Mouse (Mus musculus) heart, postnatal 0 days (tissue): ENCODE measurements around the gene Col5a1. TPM values are rescaled to one million over a fixed set of nuclear protein-coding genes. Genes with fewer than 3 reads are reported as not detected.
A peak's percentile ranks its signal among the peaks of the same experiment; 100 is the strongest.

Source experiments
- ATAC-seq: fragments of 200-750 bp; cut with Nextera tagmentation; 2 replicates; pipeline ENCODE4 v1.8.0; 2017; ENCODE audit warnings: low read depth, moderate number of reproducible peaks, moderate library complexity; ENCODE audit not compliant: insufficient read depth
- DNase-seq: peaks from one replicate; pipeline ENCODE4 v3.0.0-alpha.2; 2016; ENCODE audit warnings: low spot score
- H3K27ac ChIP-seq: fragments of 300-500 bp; sonication (generic); 2 replicates; pipeline ENCODE4 v1.5.1; 2014; ENCODE audit warnings: low read depth, mild to moderate bottlenecking
- H3K27me3 ChIP-seq: fragments of 300-500 bp; sonication (generic); 2 replicates; pipeline ENCODE4 v1.6.1; 2014; ENCODE audit warnings: low read length, mixed read lengths; ENCODE audit not compliant: control insufficient read depth, insufficient read depth
- H3K36me3 ChIP-seq: fragments of 300-500 bp; sonication (generic); replicated peaks from 2 replicates; pipeline ENCODE4 v1.6.1; 2014; ENCODE audit warnings: low read length, mixed read lengths; ENCODE audit not compliant: control insufficient read depth, insufficient read depth
- H3K4me1 ChIP-seq: fragments of 300-500 bp; sonication (generic); 2 replicates; pipeline ENCODE4 v1.6.1; 2014; ENCODE audit warnings: antibody characterized with exemption; ENCODE audit not compliant: control insufficient read depth, insufficient read depth
- H3K4me2 ChIP-seq: fragments of 300-500 bp; sonication (generic); 2 replicates; pipeline ENCODE4 v1.6.1; 2014; ENCODE audit warnings: low read depth, mild to moderate bottlenecking, low read length, moderate library complexity
- H3K4me3 ChIP-seq: fragments of 300-500 bp; sonication (generic); 2 replicates; pipeline ENCODE4 v1.5.1; 2014; ENCODE audit warnings: low read depth, low read length
- H3K9ac ChIP-seq: fragments of 300-500 bp; sonication (generic); replicated peaks from 2 replicates; pipeline ENCODE4 v1.6.1; 2014; ENCODE audit warnings: low read depth, low read length, mixed read lengths
- H3K9me3 ChIP-seq: fragments of 300-500 bp; sonication (generic); replicated peaks from 2 replicates; pipeline ENCODE4 v1.6.1; 2016; ENCODE audit warnings: low read length; ENCODE audit not compliant: control insufficient read depth
- CTCF ChIP-seq: IDR thresholded peaks from 2 replicates; pipeline ENCODE4 v1.5.1; 2016; ENCODE audit warnings: antibody characterized with exemption, control low read depth, low read depth
- EP300 ChIP-seq: IDR thresholded peaks from 2 replicates; pipeline ENCODE4 v1.6.1; 2016; ENCODE audit warnings: antibody characterized with exemption, low read depth
- WGBS: fragments of 180-500 bp; shearing (Covaris S2); extraction: QIAGEN DNeasy Blood & Tissue Kit; methylation state at CpG from one replicate; pipeline ENCODE4 v1.1.7; 2014; 5-methylcytosine and 5-hydroxymethylcytosine counted together
- polyA plus RNA-seq: library from polyadenylated mRNA; unstranded; fragments of >200 nt; fragmentation: Nextera tagmentation; extraction: Ambion mirVana; gene quantifications from 2 replicates; pipeline ENCODE4 v1.2.1, GENCODE M21; 2015
- total RNA-seq: library from RNA; depleted of rRNA; stranded (reverse); fragments of >200 nt; gene quantifications from 2 replicates; pipeline ENCODE4 v1.2.3, GENCODE M21; 2014; ENCODE audit warnings: low replicate concordance

Col5a1 gene
- total and polyA plus RNA-seq, 2 experiments from 2014 or later, result 41.9 to 129 TPM

GRCm38 (mm10) chr2:27959275-27959674, 73.0 kb downstream of the Col5a1 start:
- ATAC-seq (no peak), DNase-seq (no peak)
- H3K4me3 ChIP-seq, result no peak overlapping the region
- no peak overlapping the region for H3K9ac ChIP-seq
- H3K4me2 ChIP-seq, result no peak overlapping the region
- no peak for TF ChIP-seq EP300
- TF ChIP-seq CTCF, result 0 out of 2 replicates have a peak, but pooled peaks have one; percentile 14
- no peaks in the 10 kb centered on the region for H3K27me3 ChIP-seq
- H3K4me1 ChIP-seq, result peaks cover 3% of the 10 kb centered on the region; the same call in 1 of the 2 replicates
- 80% methylated on average over 6 of the region's 6 CpGs for WGBS
- no peak overlapping the region for H3K27ac ChIP-seq
- H3K36me3 ChIP-seq, result 0 out of 2 replicates have a peak, but pooled peaks cover 3% of the 10 kb centered on the region
- no peaks in the 10 kb centered on the region for H3K9me3 ChIP-seq

- Histone ChIP-seq H3K4me1 (no peaks in the 10 kb centered on the region), H3K4me3 (no peak overlapping the region), H3K36me3 (0 out of 2 replicates have a peak, but pooled peaks cover 8% of the 10 kb centered on the region), H3K9ac (no peak overlapping the region), H3K27ac (no peak overlapping the region), H3K9me3 (no peaks in the 10 kb centered on the region), H3K27me3 (no peaks in the 10 kb centered on the region), H3K4me2 (no peak overlapping the region)
- DNase-seq (no peak), ATAC-seq (no peak)
- whole genome bisulfite sequencing, result 92% methylated on average over 2 of the region's 2 CpGs
- no peak for TF ChIP-seq EP300
- no peak for TF ChIP-seq CTCF
These were observed 75.0 kb downstream of the Col5a1 start for GRCm38 (mm10) chr2:27961190-27961589.

GRCm38 (mm10) chr2:27962406-27962805, 76.2 kb downstream of the Col5a1 start:
- H3K27ac ChIP-seq, result no peak overlapping the region
- no peaks in the 10 kb centered on the region for H3K9me3 ChIP-seq
- ATAC-seq (no peak), DNase-seq (no peak)
- TF ChIP-seq CTCF, result no peak
- no peak for TF ChIP-seq EP300
- no peak overlapping the region for H3K4me3 ChIP-seq
- 78% methylated on average over 3 of the region's 3 CpGs for WGBS
- H3K4me2 ChIP-seq, result no peak overlapping the region
- H3K36me3 ChIP-seq, result 0 out of 2 replicates have a peak, but pooled peaks cover 9% of the 10 kb centered on the region
- no peaks in the 10 kb centered on the region for H3K27me3 ChIP-seq
- no peaks in the 10 kb centered on the region for H3K4me1 ChIP-seq
- no peak overlapping the region for H3K9ac ChIP-seq

- Histone ChIP-seq H3K27ac (no peak overlapping the region), H3K4me3 (no peak overlapping the region), H3K4me2 (no peak overlapping the region), H3K9ac (no peak overlapping the region), H3K4me1 (no peaks in the 10 kb centered on the region), H3K36me3 (0 out of 2 replicates have a peak, but pooled peaks cover 12% of the 10 kb centered on the region), H3K27me3 (no peaks in the 10 kb centered on the region), H3K9me3 (no peaks in the 10 kb centered on the region)
- WGBS, result 16% methylated on average over 6 of the region's 6 CpGs
- DNase-seq, result peak; percentile 54
- peak; percentile 62 for ATAC-seq
- TF ChIP-seq EP300 (no peak), CTCF (peak; percentile 74)
These were observed 82.9 kb downstream of the Col5a1 start for GRCm38 (mm10) chr2:27969158-27969557.

DNA sequence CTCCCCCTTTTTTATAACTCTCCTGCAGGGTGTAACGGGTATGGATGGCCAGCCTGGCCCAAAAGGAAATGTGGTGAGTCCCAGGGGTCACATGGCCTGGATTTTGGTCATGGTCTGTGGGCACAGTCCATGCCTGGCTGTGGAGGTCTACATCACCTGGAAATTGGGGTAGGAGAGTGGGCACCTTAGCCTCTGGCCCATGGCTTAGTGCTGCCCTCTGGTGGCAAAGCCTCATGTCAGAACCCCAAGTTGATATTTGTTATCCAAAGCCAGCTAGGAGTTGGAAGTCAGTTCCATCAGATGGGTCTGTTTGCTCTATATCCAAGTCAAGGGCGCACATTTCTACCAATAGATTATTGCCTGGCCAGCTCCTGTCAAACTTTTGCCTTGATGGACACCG, 87.6 kb downstream of the Col5a1 start:
- WGBS, result 67% methylated on average over 3 of the region's 3 CpGs
- Histone ChIP-seq H3K4me3 (no peak overlapping the region), H3K4me1 (no peaks in the 10 kb centered on the region), H3K27me3 (no peaks in the 10 kb centered on the region), H3K9ac (no peak overlapping the region), H3K27ac (no peak overlapping the region), H3K9me3 (no peaks in the 10 kb centered on the region), H3K4me2 (no peak overlapping the region), H3K36me3 (0 out of 2 replicates have a peak, but pooled peaks cover 5% of the 10 kb centered on the region)
- TF ChIP-seq CTCF (peak; percentile 79), EP300 (no peak)
- DNase-seq, result peak; percentile 53
- no peak for ATAC-seq

DNA sequence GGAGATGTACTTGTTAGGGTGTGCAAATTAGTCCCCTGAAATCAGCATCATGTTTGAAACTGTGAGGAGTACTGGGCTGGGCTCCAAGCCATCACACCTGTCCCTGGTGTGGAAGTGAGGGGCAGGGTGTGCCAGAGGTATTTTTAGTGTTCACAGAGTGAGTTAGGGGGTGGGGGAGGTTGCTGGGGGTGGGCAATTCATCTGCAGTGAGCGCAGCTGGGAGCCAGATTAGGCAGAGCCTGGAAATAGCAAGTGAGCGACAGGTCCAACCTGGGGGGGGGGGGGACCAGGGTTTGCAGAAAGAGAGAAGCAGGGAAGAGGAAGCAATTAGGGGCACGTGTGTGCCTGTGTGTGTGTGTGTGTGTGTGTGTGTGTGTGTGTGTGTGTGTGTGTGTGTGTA, 89.6 kb downstream of the Col5a1 start:
- Histone ChIP-seq H3K9ac (no peak overlapping the region), H3K4me1 (no peaks in the 10 kb centered on the region), H3K4me2 (no peak overlapping the region), H3K27me3 (no peaks in the 10 kb centered on the region), H3K9me3 (no peaks in the 10 kb centered on the region), H3K36me3 (no peaks in the 10 kb centered on the region), H3K27ac (no peak overlapping the region), H3K4me3 (no peak overlapping the region)
- TF ChIP-seq CTCF (no peak), EP300 (no peak)
- ATAC-seq, result 0 out of 2 replicates have a peak, but pooled peaks have one; percentile 53
- WGBS, result 11% methylated on average over 3 of the region's 3 CpGs
- DNase-seq, result peak; percentile 22
